Mouse (Mus musculus) liver, embryonic 11.5 days (tissue): Measurements from ENCODE around the gene Stk38l. TPM values are rescaled to one million over a fixed set of nuclear protein-coding genes. Genes with fewer than 3 reads are reported as not detected.
A peak's percentile ranks its signal among the peaks of the same experiment; 100 is the strongest.

Source experiments
- ATAC-seq: fragments of 200-750 bp; cut with Nextera tagmentation; replicated peaks from 2 replicates; pipeline ENCODE4 v1.8.0; 2017; ENCODE audit warnings: moderate number of reproducible peaks, mild to moderate bottlenecking, moderate TSS enrichment, moderate library complexity; ENCODE audit not compliant: low FRiP score
- DNase-seq: peaks from one replicate; pipeline ENCODE4 v3.0.0-alpha.2; 2017; ENCODE audit warnings: low spot score
- H3K27ac ChIP-seq: fragments of 300-500 bp; sonication (generic); 2 replicates; pipeline ENCODE4 v1.5.1; 2014; ENCODE audit warnings: mild to moderate bottlenecking, low read depth, low read length, control low read depth
- H3K27me3 ChIP-seq: fragments of 300-500 bp; sonication (generic); replicated peaks from 2 replicates; pipeline ENCODE4 v1.6.1; 2014; ENCODE audit warnings: low read length, mixed read lengths; ENCODE audit not compliant: control insufficient read depth, insufficient read depth
- H3K36me3 ChIP-seq: fragments of 300-500 bp; sonication (generic); 2 replicates; pipeline ENCODE4 v1.6.1; 2014; ENCODE audit warnings: mild to moderate bottlenecking, low read length, moderate library complexity, mixed read lengths; ENCODE audit not compliant: control insufficient read depth, insufficient read depth
- H3K4me1 ChIP-seq: fragments of 300-500 bp; sonication (generic); replicated peaks from 2 replicates; pipeline ENCODE4 v1.6.1; 2014; ENCODE audit warnings: low read length, mixed read lengths; ENCODE audit not compliant: control insufficient read depth, insufficient read depth
- H3K4me2 ChIP-seq: fragments of 300-500 bp; sonication (generic); 2 replicates; pipeline ENCODE4 v1.6.1; 2014; ENCODE audit warnings: mild to moderate bottlenecking, control low read depth, moderate library complexity
- H3K4me3 ChIP-seq: fragments of 300-500 bp; sonication (generic); 2 replicates; pipeline ENCODE4 v1.5.1; 2014; ENCODE audit warnings: low read depth, low read length, control low read depth
- H3K9ac ChIP-seq: fragments of 300-500 bp; sonication (generic); 2 replicates; pipeline ENCODE4 v1.6.1; 2014; ENCODE audit warnings: low read depth, low read length, control low read depth
- H3K9me3 ChIP-seq: fragments of 300-500 bp; sonication (generic); 2 replicates; pipeline ENCODE4 v1.6.1; 2016; ENCODE audit warnings: low read length, inconsistent platforms, mixed read lengths; ENCODE audit not compliant: control insufficient read depth
- WGBS: fragments of 180-500 bp; shearing (Covaris S2); extraction: QIAGEN DNeasy Blood & Tissue Kit; methylation state at CpG from one replicate; pipeline ENCODE4 v1.1.7; 2014; 5-methylcytosine and 5-hydroxymethylcytosine counted together
- polyA plus RNA-seq: library from polyadenylated mRNA; unstranded; fragments of >200 nt; fragmentation: Nextera tagmentation; extraction: Ambion mirVana; gene quantifications from 2 replicates; pipeline ENCODE4 v1.2.1, GENCODE M21; 2014

Gene Stk38l
- 8.5 and 10.8 TPM in 2 replicates for polyA plus RNA-seq

DNA sequence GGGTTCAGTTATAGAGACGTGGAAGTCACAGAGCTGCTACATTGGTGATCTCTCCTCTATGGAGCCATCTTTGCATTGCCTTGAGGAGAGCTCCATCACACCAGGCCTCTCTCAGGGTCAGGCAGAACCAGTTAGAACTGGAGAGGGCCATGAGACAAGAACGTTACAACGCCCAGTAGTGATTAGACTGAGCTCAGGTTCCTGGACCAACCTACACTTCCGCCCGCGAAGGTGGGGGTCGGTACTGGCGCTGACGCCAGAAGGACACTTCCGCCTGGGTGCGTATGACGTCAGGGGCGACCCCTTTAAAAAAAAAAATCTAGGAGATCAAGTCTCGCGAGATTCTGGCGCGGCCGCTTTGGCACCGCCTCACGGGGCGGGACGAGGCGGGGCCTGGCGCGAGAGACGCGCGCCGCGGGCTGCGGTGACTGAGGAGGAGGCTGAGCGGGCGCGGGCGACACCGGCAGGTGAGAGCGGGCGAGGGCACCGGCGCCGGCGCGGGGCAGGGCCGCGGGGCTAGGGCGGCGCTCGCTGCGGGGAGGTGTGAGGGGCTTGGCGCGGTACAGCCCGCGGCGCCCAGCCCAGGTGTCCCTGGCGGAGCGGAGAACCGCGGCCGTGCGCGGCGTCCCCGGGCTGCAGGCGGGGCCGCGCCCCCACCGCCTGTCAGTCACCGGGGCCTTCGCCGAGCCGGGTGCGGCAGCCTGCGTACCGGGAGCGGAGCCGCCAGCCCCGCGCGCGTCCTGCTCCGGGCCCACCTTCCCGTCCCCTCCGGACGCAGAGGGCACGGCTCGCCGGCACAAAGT is at the start of gene Stk38l:
Stk38l (plus strand) TSS at position 415 of the 803 bp plus-strand sequence.
- peak; percentile 94 for DNase-seq
- peak; percentile 98 for ATAC-seq
- no peaks in the 10 kb centered on the region for H3K4me1 ChIP-seq
- peak within 1 kb of the TSS; percentile 91 for H3K4me3 ChIP-seq
- peak within 1 kb of the TSS; percentile 47 for H3K27ac ChIP-seq
- H3K4me2 ChIP-seq, result peak within 1 kb of the TSS; percentile 72
- no peaks in the 10 kb centered on the region for H3K36me3 ChIP-seq
- H3K27me3 ChIP-seq, result no peaks in the 10 kb centered on the region
- WGBS, result 1% methylated on average over 75 of the region's 87 CpGs
- no peaks in the 10 kb centered on the region for H3K9me3 ChIP-seq
- peak within 1 kb of the TSS; percentile 81 for H3K9ac ChIP-seq

DNA sequence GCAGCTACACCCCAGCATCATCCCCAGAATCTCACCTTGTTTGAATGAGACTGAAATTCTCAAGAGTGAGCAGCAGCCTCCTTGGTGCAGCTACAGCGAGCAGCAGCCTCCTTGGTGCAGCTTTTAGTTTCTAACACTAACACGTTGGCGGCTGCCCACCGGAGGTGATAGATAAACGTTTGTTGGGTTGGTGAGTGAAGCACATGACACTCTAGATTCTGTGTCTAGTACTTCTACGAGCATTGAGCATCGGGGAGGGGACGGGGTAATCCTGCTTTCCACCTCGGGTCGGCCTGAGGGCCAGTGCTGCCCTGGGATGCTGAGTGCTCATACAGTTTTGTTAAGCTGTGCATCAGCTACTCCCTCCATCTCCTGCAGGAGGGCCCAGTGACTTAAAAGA is 47.9 kb upstream of the Stk38l start:
- DNase-seq, result no peak
- no peak overlapping the region for H3K27ac ChIP-seq
- no peak for ATAC-seq
- H3K4me3 ChIP-seq, result no peak overlapping the region
- H3K36me3 ChIP-seq, result no peaks in the 10 kb centered on the region
- no peak overlapping the region for H3K4me2 ChIP-seq
- peaks cover 3% of the 10 kb centered on the region; the same call in 1 of the 2 replicates for H3K4me1 ChIP-seq
- no peak overlapping the region for H3K9ac ChIP-seq
- H3K27me3 ChIP-seq, result no peaks in the 10 kb centered on the region
- H3K9me3 ChIP-seq, result no peaks in the 10 kb centered on the region
- 76% methylated on average over 10 of the region's 10 CpGs for WGBS

DNA sequence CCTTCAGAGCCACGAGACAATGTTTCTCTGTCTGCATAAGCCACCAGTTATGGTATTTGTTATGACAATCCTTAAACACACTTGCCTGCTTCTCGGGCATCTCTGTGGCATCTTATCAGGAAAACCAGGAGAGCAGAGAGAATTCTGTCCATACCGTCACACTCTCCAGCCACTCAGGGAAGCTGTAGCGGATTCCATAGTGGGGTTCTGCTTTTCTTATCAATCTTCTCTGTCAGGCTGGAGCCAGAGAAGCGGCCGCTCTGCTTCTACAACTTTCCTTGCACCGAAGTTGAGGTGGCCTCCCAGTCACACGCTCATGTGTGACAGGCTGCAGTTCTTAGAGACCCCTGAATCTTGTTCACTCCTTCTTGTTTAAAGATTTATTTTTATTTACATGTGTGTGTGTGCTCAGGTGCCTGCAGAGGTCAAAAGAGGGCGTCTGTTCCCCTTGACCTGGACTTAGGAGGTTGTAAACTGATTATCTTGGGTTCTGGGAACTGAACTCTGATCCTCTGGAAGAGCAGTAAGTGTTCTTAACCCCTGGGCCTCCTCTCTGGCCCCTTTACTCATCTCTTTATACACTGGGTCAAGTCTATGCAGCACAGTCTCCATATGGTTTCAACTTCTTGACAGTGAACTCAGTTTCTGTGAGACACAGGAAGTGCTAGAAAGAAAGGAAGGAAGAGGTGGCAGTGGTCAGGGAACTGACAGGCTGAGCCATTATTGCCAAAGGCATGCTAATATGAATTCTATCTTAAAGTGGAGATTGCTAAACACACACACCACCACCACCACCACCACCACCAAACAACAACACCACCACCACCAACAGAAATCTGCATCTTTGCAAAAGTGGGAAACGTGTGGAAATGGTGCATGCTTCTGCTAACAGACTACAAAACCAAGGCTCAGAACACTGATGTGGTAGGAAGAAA is 46.4 kb upstream of the Stk38l start:
- H3K4me1 ChIP-seq, result peaks cover 3% of the 10 kb centered on the region; the same call in 1 of the 2 replicates
- H3K9me3 ChIP-seq, result no peaks in the 10 kb centered on the region
- WGBS, result 37% methylated on average over 10 of the region's 10 CpGs
- H3K36me3 ChIP-seq, result no peaks in the 10 kb centered on the region
- H3K4me3 ChIP-seq, result no peak overlapping the region
- no peak overlapping the region for H3K4me2 ChIP-seq
- no peak for DNase-seq
- ATAC-seq, result no peak
- H3K27me3 ChIP-seq, result no peaks in the 10 kb centered on the region
- H3K9ac ChIP-seq, result no peak overlapping the region
- no peak overlapping the region for H3K27ac ChIP-seq

DNA sequence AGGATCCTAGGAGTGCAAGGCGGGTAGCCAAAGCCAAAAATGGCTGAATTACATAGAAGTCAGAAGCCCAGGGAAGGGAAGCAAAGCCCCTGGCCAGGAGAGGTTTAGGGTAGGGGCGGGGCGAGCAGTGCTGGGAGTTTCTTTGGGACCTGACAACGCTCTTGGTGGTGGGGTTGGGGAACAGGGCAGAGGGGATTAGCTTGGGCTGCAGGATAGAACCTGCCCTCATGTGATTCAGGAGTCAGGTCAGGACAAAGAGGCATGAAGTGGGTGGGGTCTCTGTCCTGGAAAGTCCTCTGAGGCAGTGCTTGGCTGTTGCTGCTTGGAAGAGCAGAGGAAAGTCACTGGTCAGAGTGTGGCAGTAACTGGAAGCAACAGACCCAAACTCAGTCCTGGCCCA is 40.9 kb upstream of the Stk38l start:
- DNase-seq, result no peak
- 82% methylated on average over 4 of the region's 4 CpGs for WGBS
- no peaks in the 10 kb centered on the region; the same call in 1 of the 2 replicates for H3K4me1 ChIP-seq
- H3K4me3 ChIP-seq, result no peak overlapping the region
- no peak for ATAC-seq
- H3K4me2 ChIP-seq, result no peak overlapping the region
- H3K27me3 ChIP-seq, result no peaks in the 10 kb centered on the region
- no peaks in the 10 kb centered on the region for H3K36me3 ChIP-seq
- no peaks in the 10 kb centered on the region for H3K9me3 ChIP-seq
- no peak overlapping the region for H3K9ac ChIP-seq
- H3K27ac ChIP-seq, result no peak overlapping the region

DNA sequence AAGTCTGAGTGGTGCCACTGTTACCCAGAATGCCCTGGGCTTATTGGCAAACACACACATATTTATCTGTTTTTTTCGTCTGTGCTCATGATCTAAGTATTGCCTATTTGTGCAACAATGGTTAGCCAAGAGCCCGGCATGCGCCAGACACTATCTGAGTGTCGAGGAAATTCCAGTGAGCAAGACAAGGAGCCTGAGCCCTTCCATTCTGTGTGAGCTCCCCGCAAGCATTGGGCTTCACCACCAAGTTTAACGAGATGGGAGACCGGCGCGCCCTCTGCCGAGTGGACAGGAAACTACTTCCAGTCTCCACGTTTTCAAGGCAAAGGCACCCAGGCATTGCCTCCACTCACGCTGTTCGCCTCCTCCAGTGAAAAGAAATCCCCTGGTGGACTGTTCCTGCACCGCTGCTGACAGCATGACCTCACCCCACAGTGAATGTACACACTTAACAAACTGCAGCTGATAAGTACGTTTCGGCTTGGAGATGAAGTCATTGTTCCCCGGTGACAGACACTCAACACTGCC is 39.0 kb upstream of the Stk38l start:
- no peaks in the 10 kb centered on the region for H3K27me3 ChIP-seq
- no peak overlapping the region for H3K4me3 ChIP-seq
- peak; percentile 47; the same call in 1 of the 2 replicates for ATAC-seq
- no peaks in the 10 kb centered on the region for H3K9me3 ChIP-seq
- no peaks in the 10 kb centered on the region; the same call in 1 of the 2 replicates for H3K4me1 ChIP-seq
- no peak overlapping the region for H3K27ac ChIP-seq
- no peak overlapping the region for H3K4me2 ChIP-seq
- H3K9ac ChIP-seq, result no peak overlapping the region
- WGBS, result 63% methylated on average over 17 of the region's 17 CpGs
- no peaks in the 10 kb centered on the region for H3K36me3 ChIP-seq
- no peak for DNase-seq

DNA sequence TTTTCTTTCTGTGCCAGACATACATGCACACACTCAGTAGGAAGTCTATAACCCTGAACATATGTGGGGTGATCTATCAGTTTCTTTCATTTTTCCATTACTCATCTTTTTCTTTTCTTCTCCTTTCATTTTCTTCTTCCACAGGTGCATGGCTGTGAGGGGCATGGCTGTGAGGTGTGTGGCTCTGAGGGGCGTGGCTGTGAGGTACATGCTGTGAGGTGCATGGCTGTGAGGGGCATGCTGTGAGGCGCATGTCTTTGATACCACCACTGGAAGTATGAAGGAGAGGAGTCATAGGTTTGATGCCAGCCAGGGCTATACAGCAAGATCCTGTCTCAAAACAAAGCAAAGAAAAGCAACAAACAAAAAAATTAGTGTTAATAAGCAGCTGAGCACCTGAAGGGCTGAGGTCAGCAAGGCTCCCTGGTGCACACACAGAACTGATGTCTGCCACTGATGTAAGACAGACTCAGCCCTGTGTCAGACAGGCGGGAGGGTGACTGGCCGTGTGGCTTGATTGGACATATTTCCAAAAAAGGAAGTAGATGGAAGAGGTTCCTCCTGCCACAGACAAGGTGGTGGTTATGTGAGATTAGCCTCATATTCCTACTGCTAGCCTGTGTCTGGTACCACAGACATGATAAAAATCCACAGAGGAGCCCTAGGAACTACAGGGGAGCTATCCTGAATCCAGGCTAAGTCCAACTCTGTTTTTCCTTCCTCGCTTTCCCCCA is 38.2 kb upstream of the Stk38l start:
- WGBS, result 60% methylated on average over 5 of the region's 5 CpGs
- H3K4me2 ChIP-seq, result no peak overlapping the region
- no peaks in the 10 kb centered on the region for H3K9me3 ChIP-seq
- no peak for DNase-seq
- H3K27me3 ChIP-seq, result no peaks in the 10 kb centered on the region
- H3K4me1 ChIP-seq, result no peaks in the 10 kb centered on the region; the same call in 1 of the 2 replicates
- H3K4me3 ChIP-seq, result no peak overlapping the region
- H3K27ac ChIP-seq, result no peak overlapping the region
- H3K9ac ChIP-seq, result no peak overlapping the region
- H3K36me3 ChIP-seq, result no peaks in the 10 kb centered on the region
- ATAC-seq, result peak; percentile 68

DNA sequence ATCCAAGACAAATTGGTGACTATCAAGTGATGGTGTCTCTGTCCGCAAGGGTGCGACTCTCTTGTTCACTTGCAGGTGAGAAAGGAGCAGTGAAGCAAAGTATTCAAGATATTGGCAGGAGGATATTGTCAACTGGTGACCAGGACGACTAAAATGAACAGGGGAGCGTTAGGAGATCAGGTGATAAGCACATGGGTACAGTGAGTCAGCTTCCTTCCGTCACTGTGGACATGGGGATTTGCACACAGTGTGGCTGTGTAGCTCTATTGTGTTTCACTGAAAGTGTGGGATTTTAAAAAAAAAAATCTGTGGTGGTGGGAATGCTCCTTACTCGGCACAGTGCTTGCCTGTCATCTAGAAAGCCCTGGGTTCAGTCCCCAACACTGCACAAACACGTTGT is 36.8 kb upstream of the Stk38l start:
- Histone ChIP-seq H3K4me2 (no peak overlapping the region), H3K9me3 (no peaks in the 10 kb centered on the region), H3K27me3 (no peaks in the 10 kb centered on the region), H3K9ac (no peak overlapping the region), H3K4me1 (no peaks in the 10 kb centered on the region; the same call in 1 of the 2 replicates), H3K4me3 (no peak overlapping the region), H3K36me3 (no peaks in the 10 kb centered on the region), H3K27ac (no peak overlapping the region)
- DNase-seq (no peak), ATAC-seq (no peak)
- WGBS, result 79% methylated on average over 7 of the region's 7 CpGs

DNA sequence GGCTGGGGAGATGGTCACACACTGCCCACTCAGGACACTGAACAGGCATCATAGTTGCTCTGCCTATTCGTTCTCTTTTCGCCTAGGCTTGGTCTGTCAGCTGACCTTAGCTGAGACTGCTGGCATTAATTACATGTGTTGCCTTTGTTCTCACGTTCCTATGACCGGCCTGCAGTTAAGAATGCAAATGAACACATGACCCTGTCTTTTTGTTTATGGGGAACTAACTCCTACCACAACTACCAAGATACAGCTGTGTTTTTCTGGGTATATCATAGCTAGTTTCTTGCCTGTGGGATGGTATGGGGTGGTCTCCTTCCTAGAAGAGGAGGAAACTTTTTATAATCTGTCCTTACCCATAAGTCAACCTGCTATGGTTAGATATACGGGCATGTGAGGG is 35.9 kb upstream of the Stk38l start:
- no peak overlapping the region for H3K4me3 ChIP-seq
- no peaks in the 10 kb centered on the region; the same call in 1 of the 2 replicates for H3K4me1 ChIP-seq
- ATAC-seq (no peak), DNase-seq (no peak)
- WGBS, result 80% methylated on average over 5 of the region's 5 CpGs
- H3K27ac ChIP-seq, result no peak overlapping the region
- no peaks in the 10 kb centered on the region for H3K27me3 ChIP-seq
- H3K9me3 ChIP-seq, result no peaks in the 10 kb centered on the region
- H3K9ac ChIP-seq, result no peak overlapping the region
- H3K4me2 ChIP-seq, result no peak overlapping the region
- no peaks in the 10 kb centered on the region for H3K36me3 ChIP-seq
